Mouse (Mus musculus) frontal cortex, postnatal 36 days (tissue): ENCODE data around the gene Best2.
A peak's percentile ranks its signal among the peaks of the same experiment; 100 is the strongest.

Experiments used
- DNase-seq, 2 experiments: peaks; one replicate each; pipeline ENCODE4 v3.0.0; 2022; ENCODE audit warnings: low spot score in 2 of 2

Gene Best2

GRCm38 (mm10) chr8:84967532-84968304, 46.6 kb downstream of the Best2 start:
- no peak for DNase-seq

GRCm38 (mm10) chr8:84966603-84967002, 47.7 kb downstream of the Best2 start:
- no peak for DNase-seq

DNA sequence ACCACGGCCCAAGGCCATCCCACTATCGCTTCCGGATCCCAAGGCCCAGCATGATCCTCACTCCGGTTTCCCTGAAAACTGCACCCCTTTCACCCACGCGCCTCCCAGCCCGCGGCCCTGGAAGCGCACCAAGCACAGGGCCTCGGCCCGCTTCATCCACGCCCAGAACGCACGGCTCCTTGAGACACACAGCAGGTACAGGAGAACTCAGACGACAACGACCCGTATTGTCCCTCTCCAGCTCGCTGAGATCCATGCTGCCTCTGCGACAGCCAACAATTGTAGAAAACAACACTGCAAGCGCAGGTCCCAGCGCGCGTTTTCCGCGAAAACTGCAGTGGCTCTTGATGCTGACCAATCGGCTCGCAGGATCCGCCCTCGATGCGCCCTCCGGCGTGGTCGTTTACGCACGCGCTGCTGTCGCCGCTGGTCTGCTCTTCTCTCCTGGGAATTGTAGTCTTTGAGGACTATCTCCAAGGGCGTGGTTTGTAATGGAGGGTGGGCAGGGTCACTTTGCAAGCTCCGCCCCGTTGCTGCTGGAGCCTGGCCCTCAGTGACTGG, 48.5 kb downstream of the Best2 start:
- peak; percentile 91 to 95 for DNase-seq

- DNase-seq: no peak
Measured at GRCm38 (mm10) chr8:84963952-84964351, 50.4 kb downstream of the Best2 start.

- no peak for DNase-seq
Measured at GRCm38 (mm10) chr8:84959811-84960210, 54.5 kb downstream of the Best2 start.
